Mouse (Mus musculus): Measurements from ENCODE around the gene Spns3. TPM values are rescaled to one million over a fixed set of nuclear protein-coding genes. Genes with fewer than 3 reads are reported as not detected.
A peak's percentile ranks its signal among the peaks of the same experiment; 100 is the strongest.

The Spns3 gene
- total RNA-seq, 1 experiment from 2014 or later = 15.2 TPM

DNA sequence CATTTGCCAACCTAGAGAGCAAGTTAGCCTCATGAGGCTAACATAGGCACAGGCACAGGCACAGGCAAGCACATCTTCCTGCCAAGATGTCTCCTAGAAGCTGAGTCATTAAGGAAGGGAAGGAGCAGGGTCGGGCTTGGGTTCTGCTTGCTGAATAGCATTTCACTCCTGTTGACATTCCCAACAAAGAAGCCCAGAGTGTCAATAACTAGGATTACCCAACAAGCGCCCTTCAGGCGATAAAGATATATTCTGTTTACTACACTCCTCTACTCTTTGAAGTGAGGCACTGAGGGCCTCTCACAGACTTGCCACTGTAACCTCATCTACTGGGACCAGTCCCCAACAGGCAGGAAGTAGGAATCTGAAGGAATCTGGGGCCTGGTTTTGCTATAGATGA lies 54.2 kb downstream of the Spns3 start:
- no peak for ATAC-seq (replicated peaks in 1 of 2; ENCODE audit: insufficient read depth in 1 of 2, low FRiP score in 2 of 2, low TSS enrichment in 1 of 2, low read depth in 1 of 2, poor library complexity in 2 of 2, severe bottlenecking in 2 of 2)

DNA sequence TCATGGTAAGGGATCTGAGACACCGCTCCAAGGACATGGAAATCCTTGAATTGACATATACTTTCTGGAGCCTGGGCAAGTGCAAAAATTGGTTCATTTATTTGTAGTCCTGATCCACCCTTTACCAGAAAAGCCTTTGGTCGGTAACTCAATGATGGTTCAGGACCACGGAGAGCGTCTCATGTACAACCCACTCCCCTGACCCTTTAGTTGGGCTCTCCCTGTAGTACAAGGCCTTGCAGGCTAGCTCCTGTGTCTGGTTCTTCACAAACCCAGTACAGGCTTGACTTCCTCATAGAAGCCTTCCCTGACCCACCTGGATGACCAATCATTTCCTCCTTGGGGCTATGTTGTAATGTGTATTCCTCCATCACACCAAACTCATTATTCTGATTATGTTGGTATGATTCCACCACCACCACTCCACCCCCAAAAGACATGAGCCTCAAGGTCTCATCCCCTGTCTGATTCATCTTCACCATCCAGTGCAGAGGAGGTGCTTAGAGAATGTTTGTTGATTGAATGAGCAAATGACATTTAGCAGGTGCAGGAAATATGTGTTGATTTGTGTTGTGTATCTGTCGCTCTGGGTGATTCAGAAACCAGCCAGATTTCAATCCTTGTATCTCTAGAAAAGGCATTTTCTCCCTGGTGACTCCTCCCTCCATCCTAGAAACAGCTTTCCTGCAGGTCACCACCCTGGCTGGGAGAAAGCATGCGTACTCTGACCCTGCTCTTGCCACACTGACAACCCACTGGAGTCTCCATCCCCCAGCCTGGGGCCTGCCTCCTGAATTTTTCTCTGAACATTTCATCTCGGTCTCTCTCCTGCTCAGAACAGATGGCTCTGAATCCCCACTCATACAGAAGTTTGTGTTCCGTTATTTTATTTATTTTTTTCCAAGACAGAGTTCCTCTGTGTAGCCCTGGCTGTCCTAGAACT lies 56.0 kb downstream of the Spns3 start:
- ATAC-seq (replicated peaks in 1 of 2; ENCODE audit: insufficient read depth in 1 of 2, low FRiP score in 2 of 2, low TSS enrichment in 1 of 2, low read depth in 1 of 2, poor library complexity in 2 of 2, severe bottlenecking in 2 of 2) = no peak

DNA sequence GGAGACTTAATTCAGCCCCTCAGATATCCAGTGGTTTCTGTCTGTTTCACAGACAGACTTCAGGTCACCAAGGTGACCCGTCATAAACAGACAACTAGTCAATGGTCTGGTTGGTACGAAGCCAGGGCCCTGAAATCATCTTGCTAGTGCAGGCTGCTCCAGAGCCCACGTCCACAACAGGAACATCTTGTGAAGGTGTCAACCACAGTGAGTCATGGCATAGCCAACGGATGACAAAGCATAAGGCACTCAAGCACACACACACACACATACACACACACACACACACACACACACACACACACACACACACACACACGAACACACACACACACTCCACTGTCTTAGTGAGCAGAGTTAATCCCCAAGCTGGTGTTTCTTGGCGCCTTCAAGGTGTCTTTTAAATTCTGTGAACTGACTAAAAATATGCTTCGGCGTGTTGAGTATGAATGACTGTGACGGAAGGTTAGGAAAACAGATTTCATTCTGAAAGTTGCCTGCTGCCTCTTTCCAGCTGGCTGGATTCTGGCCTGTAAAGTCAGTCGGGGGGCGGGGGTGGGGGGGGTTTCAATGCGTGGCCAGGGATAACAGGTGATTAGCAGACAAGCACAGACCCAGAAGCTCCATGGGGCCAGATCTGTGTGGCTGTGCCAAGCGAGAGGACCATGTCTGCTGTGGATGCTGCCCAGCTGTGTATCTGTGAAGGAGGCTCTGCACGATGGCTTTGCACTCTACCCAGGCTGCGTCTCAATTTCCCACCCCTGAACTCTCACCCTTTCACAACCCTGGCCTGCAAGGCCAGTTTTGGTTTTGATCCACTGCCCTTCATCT lies 59.0 kb downstream of the Spns3 start:
- ATAC-seq (replicated peaks in 1 of 2; ENCODE audit: insufficient read depth in 1 of 2, low FRiP score in 2 of 2, low TSS enrichment in 1 of 2, low read depth in 1 of 2, poor library complexity in 2 of 2, severe bottlenecking in 2 of 2) = no peak

DNA sequence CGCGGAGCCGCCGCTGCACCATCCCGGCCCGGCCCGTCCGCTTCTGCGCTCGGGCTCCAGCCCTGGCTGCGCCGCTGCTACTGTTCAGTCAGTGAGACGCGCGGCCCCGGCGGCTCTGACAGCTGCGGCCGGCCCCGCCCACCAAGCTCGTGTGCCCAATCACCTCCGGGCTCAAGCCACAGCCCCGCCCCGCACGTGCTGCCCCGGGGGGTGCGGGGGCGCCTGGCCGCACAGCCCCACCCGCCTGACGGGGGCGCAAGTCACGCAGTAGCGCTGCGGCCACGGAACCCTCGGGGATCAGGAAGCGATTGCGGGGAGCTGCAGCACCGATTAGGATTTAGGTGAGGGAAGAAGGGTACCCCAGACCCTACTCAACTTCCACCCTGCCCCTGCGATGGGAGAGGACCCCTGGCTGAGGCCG lies 60.4 kb downstream of the Spns3 start, which contains the start of gene Spns2:
Gene Spns2, minus strand, starts transcription at position 24 of the 421 bp plus-strand sequence.
- ATAC-seq (replicated peaks in 1 of 2; ENCODE audit: insufficient read depth in 1 of 2, low FRiP score in 2 of 2, low TSS enrichment in 1 of 2, low read depth in 1 of 2, poor library complexity in 2 of 2, severe bottlenecking in 2 of 2) = peak; percentile 48 to 56

DNA sequence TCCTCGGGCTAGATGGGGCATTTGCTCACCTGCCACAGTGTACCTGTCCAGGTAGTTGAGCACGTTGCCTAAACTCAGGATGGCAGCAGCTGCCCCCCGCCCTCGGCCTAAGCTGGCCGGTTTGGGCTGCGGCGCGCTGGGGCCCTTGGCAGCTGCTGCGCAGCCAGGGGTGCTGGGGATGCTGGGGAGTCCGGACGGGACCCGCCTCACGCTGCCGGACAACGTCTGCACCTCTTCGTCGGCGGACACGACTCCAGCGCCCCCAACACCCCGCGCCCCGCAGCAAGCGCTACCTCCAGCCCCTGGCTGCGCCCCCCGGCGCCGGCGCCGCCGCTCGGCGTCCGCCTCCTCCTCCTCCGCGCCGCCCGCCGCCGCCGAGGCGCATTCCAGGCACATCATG lies 60.9 kb downstream of the Spns3 start:
- ATAC-seq (replicated peaks in 1 of 2; ENCODE audit: insufficient read depth in 1 of 2, low FRiP score in 2 of 2, low TSS enrichment in 1 of 2, low read depth in 1 of 2, poor library complexity in 2 of 2, severe bottlenecking in 2 of 2) = no peak

DNA sequence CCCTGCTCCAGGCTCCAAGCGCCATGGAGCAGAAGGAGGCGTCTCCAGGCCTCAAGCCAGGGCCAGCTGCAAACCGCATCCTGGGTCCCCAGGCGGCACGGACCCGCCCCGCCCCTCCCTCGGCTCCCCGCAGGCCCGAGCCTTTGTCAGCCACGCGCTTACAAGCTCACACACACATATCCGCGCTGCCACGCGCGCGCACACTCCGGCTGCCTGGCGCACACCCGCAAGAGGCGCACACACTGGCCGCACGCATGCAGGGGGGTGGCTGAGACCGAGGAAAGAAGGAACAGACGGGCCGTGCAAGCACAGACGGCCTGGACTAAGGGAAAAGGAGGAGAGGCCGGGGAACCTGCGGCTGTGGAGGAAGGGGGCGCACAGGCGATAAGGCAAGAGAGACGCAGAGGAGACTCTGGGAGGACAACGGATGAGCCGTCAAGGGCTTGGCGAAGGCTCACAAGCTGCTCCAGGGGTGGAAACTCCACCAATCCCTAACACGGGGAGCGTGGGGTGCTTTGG lies 61.5 kb downstream of the Spns3 start:
- peak in 1 of 2 experiments; percentile 14; a peak in 2 of 4 replicates for ATAC-seq (replicated peaks in 1 of 2; ENCODE audit: insufficient read depth in 1 of 2, low FRiP score in 2 of 2, low TSS enrichment in 1 of 2, low read depth in 1 of 2, poor library complexity in 2 of 2, severe bottlenecking in 2 of 2)

DNA sequence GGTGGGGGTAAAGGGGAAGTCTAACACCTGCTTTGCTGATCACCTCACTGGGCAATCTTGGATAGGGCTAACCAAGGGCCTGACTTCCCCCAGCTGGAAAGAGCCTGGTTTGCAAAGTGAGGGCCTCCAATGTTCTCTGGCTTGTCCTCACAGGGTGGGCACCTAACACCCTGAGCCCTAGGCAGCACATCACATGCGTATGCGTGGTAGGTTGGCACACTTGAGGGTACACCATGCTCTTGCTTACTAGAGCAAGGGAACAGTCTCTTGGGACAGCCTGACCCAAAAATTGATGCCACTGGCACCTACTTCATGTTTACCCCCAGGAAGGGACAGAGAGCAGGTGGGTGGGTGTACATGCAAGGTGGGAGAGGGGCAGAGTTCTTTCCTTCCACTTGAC lies 62.6 kb downstream of the Spns3 start:
- no peak for ATAC-seq (replicated peaks in 1 of 2; ENCODE audit: insufficient read depth in 1 of 2, low FRiP score in 2 of 2, low TSS enrichment in 1 of 2, low read depth in 1 of 2, poor library complexity in 2 of 2, severe bottlenecking in 2 of 2)

DNA sequence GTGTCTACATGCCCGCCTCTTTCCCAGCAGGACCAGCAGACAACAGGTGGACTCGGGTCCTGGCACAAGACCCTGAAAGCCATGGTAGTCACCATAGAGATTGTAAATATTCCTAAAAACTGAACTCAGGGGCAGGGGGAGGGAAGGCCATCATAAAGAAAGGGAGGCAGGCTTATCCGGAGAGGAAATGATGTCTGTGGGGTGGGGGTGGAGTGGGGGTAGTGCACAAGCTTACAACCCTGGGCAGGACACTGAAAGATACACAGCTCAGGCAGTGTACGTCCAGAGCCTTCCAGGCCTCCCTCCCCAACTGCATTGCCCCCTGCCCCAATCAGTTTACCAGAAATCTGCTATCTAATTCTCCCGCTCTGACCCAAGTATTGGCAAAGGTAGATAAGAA lies 63.1 kb downstream of the Spns3 start:
- ATAC-seq (replicated peaks in 1 of 2; ENCODE audit: insufficient read depth in 1 of 2, low FRiP score in 2 of 2, low TSS enrichment in 1 of 2, low read depth in 1 of 2, poor library complexity in 2 of 2, severe bottlenecking in 2 of 2) = peak; percentile 23 to 31

DNA sequence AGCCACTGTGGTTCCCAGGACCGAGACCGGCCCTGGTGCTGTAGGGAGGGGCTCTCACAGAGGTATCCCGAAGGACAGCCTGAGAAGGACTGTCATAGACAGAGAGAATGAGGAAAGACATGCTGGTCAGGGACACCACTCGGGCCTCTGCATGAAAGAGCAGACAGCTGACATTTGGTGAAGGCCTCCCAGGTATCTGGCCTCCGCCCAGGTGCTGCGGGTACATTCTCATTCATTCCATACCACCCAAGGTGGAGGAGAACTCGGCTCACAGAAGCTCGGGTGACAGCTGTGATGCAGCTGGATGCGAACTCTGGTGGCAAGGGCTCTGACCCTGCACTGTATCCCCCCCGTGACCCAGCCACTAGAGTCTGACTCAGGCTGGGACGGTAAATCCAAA lies 64.3 kb downstream of the Spns3 start:
- ATAC-seq (replicated peaks in 1 of 2; ENCODE audit: insufficient read depth in 1 of 2, low FRiP score in 2 of 2, low TSS enrichment in 1 of 2, low read depth in 1 of 2, poor library complexity in 2 of 2, severe bottlenecking in 2 of 2) = no peak

DNA sequence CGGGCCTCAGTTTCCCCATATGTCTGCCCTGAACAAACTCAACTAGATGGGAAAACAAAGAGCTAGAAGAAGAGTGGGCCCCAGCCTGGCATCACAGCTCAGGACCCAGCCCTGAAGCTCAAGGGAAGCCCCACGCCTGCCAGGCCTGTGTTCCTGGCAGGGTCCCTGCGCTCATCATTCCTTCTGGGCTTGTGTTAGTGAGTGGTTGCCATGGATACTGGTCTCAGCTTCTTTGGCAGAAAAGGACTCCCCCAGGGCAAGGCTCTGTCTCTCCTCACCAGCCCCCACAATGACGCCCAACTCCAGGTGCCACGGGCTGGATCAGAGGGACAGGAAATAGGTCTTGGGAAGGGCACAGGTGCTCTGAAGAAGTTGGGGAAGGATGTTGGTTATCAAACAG lies 65.1 kb downstream of the Spns3 start:
- peak in 1 of 2 experiments; percentile 9; a peak in 2 of 4 replicates for ATAC-seq (replicated peaks in 1 of 2; ENCODE audit: insufficient read depth in 1 of 2, low FRiP score in 2 of 2, low TSS enrichment in 1 of 2, low read depth in 1 of 2, poor library complexity in 2 of 2, severe bottlenecking in 2 of 2)

DNA sequence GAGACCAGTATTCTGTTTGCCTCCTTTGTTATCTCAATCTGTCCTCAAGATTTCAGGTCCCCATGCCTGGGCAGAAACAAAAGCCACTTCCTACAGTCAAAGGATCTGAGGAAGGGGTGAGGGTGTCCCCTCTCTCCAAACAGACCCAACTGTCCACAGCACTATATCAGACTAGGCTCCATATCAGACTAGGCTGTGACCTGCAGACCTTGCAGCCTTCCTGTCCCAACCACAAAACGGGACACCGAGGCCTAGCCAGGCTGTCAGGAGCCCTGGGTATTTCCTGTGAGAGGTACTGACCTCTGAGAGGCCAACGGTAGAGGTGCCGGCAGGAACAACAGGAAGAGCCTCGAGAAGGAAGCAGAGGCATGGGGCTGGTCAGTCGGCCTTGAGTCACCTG lies 65.8 kb downstream of the Spns3 start:
- ATAC-seq (replicated peaks in 1 of 2; ENCODE audit: insufficient read depth in 1 of 2, low FRiP score in 2 of 2, low TSS enrichment in 1 of 2, low read depth in 1 of 2, poor library complexity in 2 of 2, severe bottlenecking in 2 of 2) = peak; percentile 46 to 51

DNA sequence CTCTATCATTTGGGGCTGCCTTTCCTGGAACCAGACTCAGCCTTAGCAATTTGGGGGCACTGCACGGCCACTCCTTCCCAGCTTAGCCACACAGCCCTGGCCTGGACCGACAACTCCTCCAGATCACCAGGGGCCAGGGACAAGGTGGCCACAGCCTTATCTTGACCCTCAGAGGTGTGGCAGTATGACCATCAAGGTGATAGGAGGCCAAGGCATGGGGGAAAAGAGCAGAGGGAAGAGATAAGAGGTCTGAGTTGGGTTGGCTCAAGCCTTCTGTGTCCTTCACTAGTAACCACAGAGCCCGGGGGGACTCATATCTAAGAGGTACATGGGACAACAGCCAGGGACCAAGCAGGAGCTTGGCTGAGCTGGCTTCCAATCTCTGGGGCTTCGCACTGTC lies 68.4 kb downstream of the Spns3 start:
- no peak for ATAC-seq (replicated peaks in 1 of 2; ENCODE audit: insufficient read depth in 1 of 2, low FRiP score in 2 of 2, low TSS enrichment in 1 of 2, low read depth in 1 of 2, poor library complexity in 2 of 2, severe bottlenecking in 2 of 2)

DNA sequence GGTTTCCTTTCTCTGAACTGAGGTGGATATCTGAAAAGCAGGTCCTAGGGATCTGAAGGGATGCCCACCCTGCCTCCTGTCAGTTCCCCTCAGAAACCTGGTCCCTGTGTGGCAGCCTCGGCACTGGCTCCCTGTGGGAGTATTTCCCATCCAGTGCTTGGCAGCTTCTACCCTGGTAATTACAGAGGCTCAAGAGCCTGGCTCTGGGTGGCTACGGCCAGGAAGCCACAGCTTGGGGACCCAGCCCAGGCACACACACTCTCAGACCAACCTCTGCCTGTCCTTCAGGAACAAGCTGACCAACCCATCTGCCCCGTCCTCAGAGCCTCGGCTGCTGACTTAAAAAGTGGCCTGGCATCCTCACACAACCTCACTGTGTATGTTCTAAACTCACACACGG lies 69.0 kb downstream of the Spns3 start:
- ATAC-seq (replicated peaks in 1 of 2; ENCODE audit: insufficient read depth in 1 of 2, low FRiP score in 2 of 2, low TSS enrichment in 1 of 2, low read depth in 1 of 2, poor library complexity in 2 of 2, severe bottlenecking in 2 of 2) = no peak

DNA sequence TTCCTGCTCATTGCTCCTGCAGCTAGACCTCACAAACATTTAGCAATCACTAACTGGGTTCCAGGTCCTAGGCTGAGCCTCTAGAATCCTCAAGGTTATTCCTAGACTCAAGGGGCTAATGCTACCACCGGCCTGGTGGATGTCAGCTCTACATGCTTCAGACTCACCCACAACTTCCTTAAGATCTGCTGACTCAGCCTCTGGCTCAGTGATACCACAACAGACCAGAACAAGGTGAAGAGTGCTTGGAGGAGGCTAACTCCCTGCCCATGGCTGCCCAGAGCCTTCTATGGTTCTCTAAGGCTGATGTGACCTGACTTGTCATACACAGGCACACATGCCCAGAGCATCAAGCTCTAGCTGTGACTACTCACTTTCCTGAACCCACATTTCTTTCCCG lies 70.8 kb downstream of the Spns3 start:
- ATAC-seq (replicated peaks in 1 of 2; ENCODE audit: insufficient read depth in 1 of 2, low FRiP score in 2 of 2, low TSS enrichment in 1 of 2, low read depth in 1 of 2, poor library complexity in 2 of 2, severe bottlenecking in 2 of 2) = no peak

DNA sequence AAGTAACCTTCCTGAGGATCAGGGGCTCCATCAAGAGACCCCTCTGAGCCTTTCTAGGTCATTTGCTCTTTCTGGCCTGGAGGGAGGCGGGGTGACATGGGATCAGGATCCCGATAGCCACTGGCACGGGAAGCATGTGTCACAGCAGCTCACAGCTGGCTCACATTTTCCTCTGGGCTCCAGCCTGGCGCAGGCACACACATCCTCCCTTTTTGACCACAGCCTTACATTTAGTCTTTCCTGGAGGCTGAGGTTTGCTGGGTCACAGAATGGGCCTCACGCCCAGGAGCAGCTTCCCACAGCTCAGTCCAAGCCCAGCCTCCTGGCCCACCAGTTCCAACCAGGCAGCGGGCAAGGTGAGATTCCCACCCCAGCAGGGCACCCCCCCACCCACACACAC lies 72.1 kb downstream of the Spns3 start:
- peak; percentile 5 to 49; a peak in 3 of 4 replicates for ATAC-seq (replicated peaks in 1 of 2; ENCODE audit: insufficient read depth in 1 of 2, low FRiP score in 2 of 2, low TSS enrichment in 1 of 2, low read depth in 1 of 2, poor library complexity in 2 of 2, severe bottlenecking in 2 of 2)

DNA sequence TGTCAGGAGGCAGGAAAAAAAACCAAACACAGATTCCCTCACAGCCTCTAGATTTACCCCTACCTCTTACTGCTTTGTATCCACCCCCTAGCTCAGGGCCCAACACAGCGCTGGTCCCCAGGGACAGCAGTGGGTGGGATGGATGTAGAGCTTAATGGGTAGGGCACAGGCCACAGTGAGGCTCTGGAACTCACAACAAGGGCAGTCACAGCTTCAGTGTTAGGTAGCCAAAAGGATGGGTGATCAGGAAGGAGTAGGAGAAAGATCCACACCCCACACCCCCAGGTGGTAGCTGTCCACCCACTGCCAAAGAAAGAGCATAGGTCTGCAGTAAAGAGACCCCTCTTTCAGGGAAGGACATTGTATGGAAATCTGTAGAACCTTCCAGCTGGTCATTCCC lies 72.7 kb downstream of the Spns3 start:
- no peak for ATAC-seq (replicated peaks in 1 of 2; ENCODE audit: insufficient read depth in 1 of 2, low FRiP score in 2 of 2, low TSS enrichment in 1 of 2, low read depth in 1 of 2, poor library complexity in 2 of 2, severe bottlenecking in 2 of 2)

DNA sequence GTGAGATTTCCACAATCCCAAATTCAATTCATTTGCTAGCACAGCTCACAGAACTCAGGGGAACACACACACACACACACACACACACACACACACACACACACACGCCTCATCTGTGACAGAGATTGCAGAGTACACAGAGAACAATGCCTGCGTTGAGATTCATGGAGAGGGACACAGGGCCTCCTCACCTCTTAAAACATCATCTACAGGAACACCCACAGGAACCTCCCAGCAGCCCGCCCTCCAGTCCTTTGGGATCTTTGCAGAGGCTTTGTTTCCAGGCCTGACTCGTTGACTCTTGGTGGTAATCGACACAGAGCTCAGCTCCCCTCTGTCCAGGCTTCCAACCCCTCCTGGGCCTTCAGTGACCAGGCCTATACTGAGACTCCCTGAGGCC lies 73.1 kb downstream of the Spns3 start:
- no peak for ATAC-seq (replicated peaks in 1 of 2; ENCODE audit: insufficient read depth in 1 of 2, low FRiP score in 2 of 2, low TSS enrichment in 1 of 2, low read depth in 1 of 2, poor library complexity in 2 of 2, severe bottlenecking in 2 of 2)

DNA sequence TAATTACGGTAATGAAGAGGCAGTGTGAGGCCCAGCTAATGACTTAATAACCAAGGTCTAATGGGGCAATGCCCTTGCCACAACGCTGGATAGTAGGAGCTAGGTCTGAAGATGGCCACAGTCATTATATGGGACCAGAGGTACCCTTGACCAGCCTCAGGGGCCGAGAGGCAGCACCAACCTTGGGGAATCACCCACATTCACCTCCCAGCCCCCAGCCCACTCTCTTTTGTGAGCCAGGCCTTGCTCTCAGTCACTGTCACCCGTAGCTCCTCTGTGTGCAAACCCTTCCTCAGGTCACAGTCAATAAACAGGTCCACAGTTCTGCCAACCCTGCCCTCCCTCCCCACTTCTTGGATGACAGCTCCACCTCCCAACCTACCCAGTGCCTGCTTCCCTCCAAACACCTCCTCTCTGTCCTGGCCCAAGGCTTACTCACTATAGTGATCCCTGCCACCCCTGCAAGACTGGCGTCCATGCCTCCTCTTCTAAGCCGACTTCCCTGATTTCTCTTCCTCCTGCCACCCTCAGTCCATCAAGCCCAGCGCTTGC lies 74.2 kb downstream of the Spns3 start:
- no peak for ATAC-seq (replicated peaks in 1 of 2; ENCODE audit: insufficient read depth in 1 of 2, low FRiP score in 2 of 2, low TSS enrichment in 1 of 2, low read depth in 1 of 2, poor library complexity in 2 of 2, severe bottlenecking in 2 of 2)
